In the genomic region with DNA sequence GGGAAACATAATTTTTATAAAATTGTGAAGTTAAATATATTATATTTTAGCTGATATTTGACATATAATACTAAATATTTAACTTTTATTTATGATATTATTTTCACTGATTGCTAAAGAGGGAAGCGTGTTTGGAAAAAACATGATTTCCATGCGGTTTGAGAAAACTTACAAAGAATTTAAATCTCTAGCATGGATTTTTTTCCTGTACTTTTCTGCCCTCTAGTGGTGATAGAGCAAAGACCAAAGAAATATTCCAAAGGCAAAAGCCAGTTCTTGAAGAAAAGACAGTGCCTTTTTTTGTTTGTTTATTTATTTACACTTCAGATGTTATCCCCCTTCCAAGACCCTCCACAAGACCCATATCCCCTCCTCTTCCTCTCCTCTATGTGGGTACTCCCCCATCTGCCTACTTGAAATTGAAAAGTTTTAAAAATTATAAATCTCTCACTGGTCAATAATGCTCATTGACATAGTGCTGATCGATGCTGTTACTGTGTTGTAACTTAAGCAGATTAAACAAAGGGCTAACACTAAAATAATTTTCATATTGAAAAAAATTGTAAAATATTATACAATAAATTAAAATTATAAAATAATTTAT, we compare ENCODE assay signal across 10 mouse cellular contexts.
DNase-seq lines count a peak whose midpoint lies in the region; TF ChIP-seq lines count a peak whose summit lies in the region.
"Had no signal": no experiment of that assay in that cellular context is flagged by ENCODE, and none has a peak within 500 bp of the region (broad histone marks: within the 10 kb centered on the region; RNA-seq: fewer than 3 reads in every experiment).

No protein-coding gene starts in this region.

- no peaks in the 10 kb centered on the region for H3K36me3 ChIP-seq in ES-E14 (ENCODE audit: control insufficient read depth, insufficient read depth, low read length, poor library complexity, severe bottlenecking)
- H3K36me3 ChIP-seq: hindbrain, embryonic 10.5 days had no signal

- in situ Hi-C loops in ES-E14 (cut with MboI; ENCODE audit: low sequenced_read_pairs in 2 of 2, unreplicated experiment in 2 of 2): no loop called here

- no peak for DNase-seq in left cerebral cortex, adult 2 months (ENCODE audit: extremely low spot score in 1 of 2, low spot score in 2 of 2)
- no peak for DNase-seq in left cerebral cortex, postnatal 4 days
- DNase-seq in ES-E14 (ENCODE audit: low read depth, low spot score): peak; percentile 16
- peak; percentile 11 for DNase-seq in c-Kit-positive CD71-positive TER-119-positive erythroid progenitor cells, embryonic 14.5 days (ENCODE audit: low spot score)
- peak; percentile 37 for DNase-seq in mesoderm, embryonic 11.5 days (ENCODE audit: low read depth, low spot score)
- no peak for DNase-seq in ovary, postnatal 36 days (ENCODE audit: low spot score)
- DNase-seq in adrenal gland, postnatal 4 days (ENCODE audit: low spot score in 2 of 2): no peak
- no peak for DNase-seq in kidney, adult 8-10 months
- DNase-seq: thymus, adult 2 months had no signal

- no peak overlapping the region for H3K9ac ChIP-seq in ES-E14 (ENCODE audit: insufficient read depth, low read depth, low read length, poor library complexity, severe bottlenecking)

- H3K9me3 ChIP-seq in ES-E14 (ENCODE audit: control insufficient read depth, insufficient read depth, low read depth, low read length): no peaks in the 10 kb centered on the region
- H3K9me3 ChIP-seq: hindbrain, embryonic 10.5 days had no signal

- no peaks in the 10 kb centered on the region for H3K4me1 ChIP-seq in ES-E14 (ENCODE audit: control insufficient read depth in 2 of 2, insufficient read depth in 2 of 2, low read length in 2 of 2, poor library complexity in 1 of 2)
- H3K4me1 ChIP-seq: hindbrain, embryonic 10.5 days had no signal

- no peak overlapping the region for H3K4me3 ChIP-seq in left cerebral cortex, adult 2 months
- no peak overlapping the region for H3K4me3 ChIP-seq in ES-E14 (ENCODE audit: insufficient read depth in 1 of 2, low read depth in 1 of 2, low read length in 2 of 2, poor library complexity in 1 of 2, severe bottlenecking in 1 of 2)
- H3K4me3 ChIP-seq: hindbrain, embryonic 10.5 days had no signal

- intact Hi-C loops in left cerebral cortex, adult 2 months (cut with DNase I): loop anchor here (1.0 to 5.0 kb wide), 4 partner anchors 135 to 578 kb away; no protein-coding TSS in a partner anchor
- intact Hi-C loops in left cerebral cortex, postnatal 4 days (cut with DNase I): loop anchor here (5.0 kb wide), 3 partner anchors 183 to 578 kb away; no protein-coding TSS in a partner anchor

- no peak overlapping the region for H3K27ac ChIP-seq in left cerebral cortex, adult 2 months
- no peak overlapping the region for H3K27ac ChIP-seq in ES-E14 (ENCODE audit: insufficient read depth, low read depth, low read length, poor library complexity, severe bottlenecking)
- H3K27ac ChIP-seq: hindbrain, embryonic 10.5 days had no signal

- TF ChIP-seq CTCF in left cerebral cortex, adult 2 months (IDR thresholded peaks at IDR 0.05): peak; percentile 74

TF ChIP-seq in ES-E14, 5 proteins besides CTCF, POLR2A, EP300 and RAD21:
- TF ChIP-seq MAFK (IDR thresholded peaks at IDR 0.05; ENCODE audit: insufficient read depth, low read depth, low read length) (no peak), ZNF384 (IDR thresholded peaks at IDR 0.05; ENCODE audit: low read depth, low read length) (no peak), ZC3H11A (IDR thresholded peaks at IDR 0.05; ENCODE audit: borderline replicate concordance, low read depth, low read length) (peak; percentile 55; the same call in 1 of the 2 replicates), HCFC1 (IDR thresholded peaks at IDR 0.05; ENCODE audit: borderline replicate concordance, insufficient read depth, low read length) (no peak)
TF ChIP-seq in ES-E14: peak in this region for 1.

Comparison
In these comparisons a context has a peak if more than half of its experiments do, and no peak if none do; other contexts are left out.
1. DNase-seq: peak in ES-E14 (single experiment), c-Kit-positive CD71-positive TER-119-positive erythroid progenitor cells, embryonic 14.5 days (single experiment) and mesoderm, embryonic 11.5 days (single experiment); none in left cerebral cortex, adult 2 months (0 of 2), left cerebral cortex, postnatal 4 days (single experiment), ovary, postnatal 36 days (single experiment), adrenal gland, postnatal 4 days (0 of 2) and kidney, adult 8-10 months (0 of 2).